Mouse (Mus musculus): ENCODE results near the gene Hmgb2. TPM values are rescaled to one million over a fixed set of nuclear protein-coding genes. Genes with fewer than 3 reads are reported as not detected.
"Not testable (repeated sequence)": the region's sequence is repeated elsewhere in the genome, so short reads cannot be mapped to it uniquely, and the experiment has no call there.

Gene Hmgb2
- total and polyA plus RNA-seq, 3 experiments: 144 to 241 (median 165) TPM

- in situ Hi-C loops (cut with MboI; ENCODE audit: low pct_ligation_motif_present, low pct_unique_long_range_greater_than_20kb, low sequenced_read_pairs): no loop called here
- dilution Hi-C loops (cut with MboI; ENCODE audit: extremely low pct_ligation_motif_present, extremely low pct_unique_long_range_greater_than_20kb, low sequenced_read_pairs): no loop called here
- H3K27me3 ChIP-seq (replicated peaks): no peaks in the 10 kb centered on the region
- H3K4me3 ChIP-seq (replicated peaks in 1 of 3; ENCODE audit: low read depth in 2 of 3, low read length in 2 of 3, poor library complexity in 1 of 3): peak overlapping the region; percentile 88 to 90 (median 88)
- DNase-seq (ENCODE audit: extremely low read depth): peak; percentile 62
- peak overlapping the region; percentile 88 for H3K4me2 ChIP-seq (ENCODE audit: insufficient read depth, low read depth, poor library complexity, severe bottlenecking)
- peak overlapping the region; percentile 100 for H3K9ac ChIP-seq (ENCODE audit: insufficient read depth, low read depth)
- H3K4me1 ChIP-seq (ENCODE audit: control insufficient read depth in 1 of 2, insufficient read depth in 2 of 2): peaks cover 2 to 16% of the 10 kb centered on the region in 2 experiments; a peak in 2 of 4 replicates
- H3K9me3 ChIP-seq (replicated peaks; ENCODE audit: low read length): no peaks in the 10 kb centered on the region
- H3K36me3 ChIP-seq (replicated peaks in 1 of 2; ENCODE audit: control insufficient read depth in 1 of 2, insufficient read depth in 1 of 2, low read length in 1 of 2): peaks cover 24 to 35% of the 10 kb centered on the region in 2 experiments
- peak; percentile 41; the same call in 1 of the 2 replicates for TF ChIP-seq JUND (conservative IDR thresholded peaks at IDR 0.05; ENCODE audit: low read depth, low read length)
- TF ChIP-seq IRF4 (IDR thresholded peaks at IDR 0.05; ENCODE audit: low read depth, low read length): peak; percentile 83
- no peak for TF ChIP-seq UBTF (IDR thresholded peaks at IDR 0.05; ENCODE audit: low read depth, low read length)
- TF ChIP-seq TBP (conservative IDR thresholded peaks at IDR 0.05; ENCODE audit: low read depth, low read length): 0 out of 2 replicates have a peak, but pooled peaks have one; percentile 22
- TF ChIP-seq ZC3H11A (IDR thresholded peaks at IDR 0.05; ENCODE audit: low read depth, low read length): no peak
- H3K79me2 ChIP-seq (replicated peaks; ENCODE audit: control insufficient read depth, extremely low read depth, insufficient read depth, poor library complexity, severe bottlenecking): peaks cover 23% of the 10 kb centered on the region
- peak overlapping the region; percentile 85 for H3K27ac ChIP-seq (ENCODE audit: insufficient read depth, low read depth)
Measured at GRCm38 (mm10) chr8:57512141-57513056, 692 bp downstream of the Hmgb2 start.

GRCm38 (mm10) chr8:57513178-57513661 lies 1.5 kb downstream of the Hmgb2 start:
- in situ Hi-C loops (cut with MboI; ENCODE audit: low pct_ligation_motif_present, low pct_unique_long_range_greater_than_20kb, low sequenced_read_pairs); H3K9me3 ChIP-seq (replicated peaks; ENCODE audit: low read length); DNase-seq (ENCODE audit: extremely low read depth); H3K27me3 ChIP-seq (replicated peaks); dilution Hi-C loops (cut with MboI; ENCODE audit: extremely low pct_ligation_motif_present, extremely low pct_unique_long_range_greater_than_20kb, low sequenced_read_pairs): not testable (repeated sequence)
- peak overlapping the region; percentile 100 for H3K9ac ChIP-seq (ENCODE audit: insufficient read depth, low read depth)
- H3K4me3 ChIP-seq (replicated peaks in 1 of 3; ENCODE audit: low read depth in 2 of 3, low read length in 2 of 3, poor library complexity in 1 of 3): peak overlapping the region; percentile 50 to 90 (median 88)
- peaks cover 2 to 16% of the 10 kb centered on the region in 2 experiments; a peak in 2 of 4 replicates for H3K4me1 ChIP-seq (ENCODE audit: control insufficient read depth in 1 of 2, insufficient read depth in 2 of 2)
- peak; percentile 79; the same call in 1 of the 2 replicates for TF ChIP-seq CHD1 (IDR thresholded peaks at IDR 0.05; ENCODE audit: low read depth, low read length)
- peak; percentile 19; the same call in 1 of the 2 replicates for TF ChIP-seq ZNF384 (IDR thresholded peaks at IDR 0.05; ENCODE audit: low read depth, low read length)
- H3K27ac ChIP-seq (ENCODE audit: insufficient read depth, low read depth): peak overlapping the region; percentile 50; the same call in 1 of the 2 replicates
- peaks cover 32 to 40% of the 10 kb centered on the region in 2 experiments for H3K36me3 ChIP-seq (replicated peaks in 1 of 2; ENCODE audit: control insufficient read depth in 1 of 2, insufficient read depth in 1 of 2, low read length in 1 of 2)
- peak overlapping the region; percentile 88 for H3K4me2 ChIP-seq (ENCODE audit: insufficient read depth, low read depth, poor library complexity, severe bottlenecking)
- peaks cover 23% of the 10 kb centered on the region for H3K79me2 ChIP-seq (replicated peaks; ENCODE audit: control insufficient read depth, extremely low read depth, insufficient read depth, poor library complexity, severe bottlenecking)

- H3K4me1 ChIP-seq (ENCODE audit: control insufficient read depth in 1 of 2, insufficient read depth in 2 of 2); H3K4me2 ChIP-seq (ENCODE audit: insufficient read depth, low read depth, poor library complexity, severe bottlenecking); in situ Hi-C loops (cut with MboI; ENCODE audit: low pct_ligation_motif_present, low pct_unique_long_range_greater_than_20kb, low sequenced_read_pairs); dilution Hi-C loops (cut with MboI; ENCODE audit: extremely low pct_ligation_motif_present, extremely low pct_unique_long_range_greater_than_20kb, low sequenced_read_pairs); H3K9me3 ChIP-seq (replicated peaks; ENCODE audit: low read length); H3K27ac ChIP-seq (ENCODE audit: insufficient read depth, low read depth); H3K4me3 ChIP-seq (replicated peaks in 1 of 3; ENCODE audit: low read depth in 2 of 3, low read length in 2 of 3, poor library complexity in 1 of 3); H3K27me3 ChIP-seq (replicated peaks); DNase-seq (ENCODE audit: extremely low read depth); H3K9ac ChIP-seq (ENCODE audit: insufficient read depth, low read depth): not testable (repeated sequence)
- Histone ChIP-seq H3K36me3 (replicated peaks in 1 of 2; ENCODE audit: control insufficient read depth in 1 of 2, insufficient read depth in 1 of 2, low read length in 1 of 2) (peaks cover 32 to 60% of the 10 kb centered on the region in 2 experiments), H3K79me2 (replicated peaks; ENCODE audit: control insufficient read depth, extremely low read depth, insufficient read depth, poor library complexity, severe bottlenecking) (peaks cover 23% of the 10 kb centered on the region)
- peak; percentile 37; the same call in 1 of the 2 replicates for TF ChIP-seq ZNF384 (IDR thresholded peaks at IDR 0.05; ENCODE audit: low read depth, low read length)
Measured at GRCm38 (mm10) chr8:57516685-57517084, 5.0 kb downstream of the Hmgb2 start.
